Mouse (Mus musculus) gonadal fat pad, adult 2 months (tissue): ENCODE results near the gene Gpr182. TPM values are rescaled to one million over a fixed set of nuclear protein-coding genes. Genes with fewer than 3 reads are reported as not detected.

Experiments used
- DNase-seq: peaks from one replicate; pipeline ENCODE4 v3.0.0-alpha.2; 2012; ENCODE audit warnings: low read depth
- polyA plus RNA-seq: library from polyadenylated mRNA; depleted of rRNA; stranded (reverse); fragments of >200 nt; gene quantifications from 2 replicates; pipeline ENCODE4 v1.2.3, GENCODE M21; 2012

Gene Gpr182
- polyA plus RNA-seq, 1 experiment, result 5.1 TPM

- no peak for DNase-seq
These were observed 13.2 kb downstream of the Gpr182 start for GRCm38 (mm10) chr10:127738151-127738882.

GRCm38 (mm10) chr10:127737552-127737951 lies 14.0 kb downstream of the Gpr182 start:
- DNase-seq, result no peak

- no peak for DNase-seq
These were observed 14.6 kb downstream of the Gpr182 start for GRCm38 (mm10) chr10:127736916-127737315.

DNA sequence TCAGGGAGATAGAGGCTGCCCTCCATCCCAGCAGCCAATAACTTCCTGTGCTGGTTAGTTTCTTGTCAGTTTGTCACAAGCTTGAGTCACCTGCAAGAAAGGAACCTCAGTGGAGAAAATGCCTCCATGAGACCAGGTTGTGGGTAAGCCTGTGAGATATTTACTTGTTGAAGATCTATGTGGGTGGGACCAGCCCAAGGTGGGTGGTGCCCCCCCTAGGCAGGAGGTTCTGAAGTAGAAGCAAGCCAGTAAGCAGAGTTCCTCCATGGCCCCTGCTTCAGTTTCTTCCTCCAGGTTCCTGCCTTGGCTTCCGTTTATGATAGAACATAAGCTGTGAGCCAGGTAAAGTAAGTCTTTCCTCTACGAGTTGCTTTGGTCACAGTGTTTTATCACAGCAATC lies 15.3 kb downstream of the Gpr182 start:
- DNase-seq, result no peak

- DNase-seq, result no peak
These were observed 17.1 kb downstream of the Gpr182 start for GRCm38 (mm10) chr10:127734434-127734833.

DNA sequence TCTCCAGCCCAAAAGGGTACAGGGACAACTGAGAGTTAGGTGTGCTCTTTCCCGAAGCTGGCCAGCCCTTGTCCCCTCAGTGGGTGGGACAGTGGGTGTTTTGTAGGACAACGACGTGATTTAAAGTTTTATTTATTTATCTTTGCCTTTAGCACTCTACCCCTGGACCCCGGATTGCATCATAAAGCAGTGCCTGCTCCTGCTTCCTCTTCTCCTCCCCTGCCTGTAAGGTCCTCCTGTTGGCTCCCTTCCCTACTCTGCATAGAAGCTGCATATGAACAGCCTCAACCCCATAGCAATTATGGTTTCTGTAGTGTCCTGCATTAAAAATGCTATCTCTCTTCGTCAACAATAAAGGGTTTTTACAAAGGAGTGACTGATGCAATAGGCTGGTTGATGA lies 20.1 kb downstream of the Gpr182 start:
- no peak for DNase-seq

- DNase-seq, result no peak
These were observed 20.6 kb downstream of the Gpr182 start for GRCm38 (mm10) chr10:127730933-127731310.

DNA sequence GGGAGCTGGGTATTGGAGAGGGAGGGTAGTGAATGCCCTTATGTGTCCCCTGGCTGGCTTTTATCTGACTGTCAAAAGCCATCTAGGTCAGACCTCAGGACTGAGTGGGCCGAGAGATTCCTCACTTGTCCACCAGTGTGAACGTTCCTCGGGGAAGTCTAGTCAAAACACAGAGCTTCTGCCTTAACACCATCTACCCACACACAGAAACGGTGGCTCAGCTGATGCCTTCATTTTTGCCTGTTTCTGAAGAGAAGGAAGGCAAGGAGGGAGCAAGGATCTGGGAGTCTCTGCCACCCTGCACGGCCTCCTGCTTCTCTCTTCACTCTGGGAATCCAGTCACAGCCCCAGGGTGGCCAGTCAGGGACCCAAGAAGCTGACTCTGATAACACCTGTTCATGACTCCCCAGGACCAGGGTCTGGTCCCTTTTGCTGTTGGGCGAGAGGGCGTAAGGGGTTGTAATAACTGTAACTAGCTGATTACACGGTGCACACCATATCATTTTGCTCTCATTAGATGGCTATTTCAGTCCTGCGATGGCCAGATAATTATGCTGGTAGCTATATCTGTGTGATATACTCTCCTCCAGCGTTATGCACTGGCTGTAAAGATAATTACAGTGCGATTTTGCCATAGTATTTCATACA lies 21.1 kb downstream of the Gpr182 start:
- no peak for DNase-seq

DNA sequence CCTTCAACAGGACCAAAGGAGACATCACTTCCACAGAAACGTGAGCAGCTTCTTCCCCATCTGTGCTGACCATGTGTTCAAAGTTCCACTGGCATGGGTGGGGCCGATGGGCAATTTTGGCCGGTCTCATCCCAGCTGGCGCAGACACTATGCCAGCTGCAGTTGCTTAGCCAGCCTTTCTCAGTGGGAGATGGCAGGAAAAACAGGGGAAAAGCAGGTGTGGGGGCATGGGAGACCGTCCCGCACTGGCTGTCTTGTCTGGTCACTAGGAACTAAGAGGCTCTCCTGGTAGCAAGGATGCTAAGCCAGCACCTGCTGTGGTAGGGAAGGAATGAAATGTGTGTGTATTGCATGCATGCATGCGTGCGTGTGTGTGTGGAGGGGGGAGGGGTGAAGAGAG lies 23.1 kb downstream of the Gpr182 start:
- no peak for DNase-seq

DNA sequence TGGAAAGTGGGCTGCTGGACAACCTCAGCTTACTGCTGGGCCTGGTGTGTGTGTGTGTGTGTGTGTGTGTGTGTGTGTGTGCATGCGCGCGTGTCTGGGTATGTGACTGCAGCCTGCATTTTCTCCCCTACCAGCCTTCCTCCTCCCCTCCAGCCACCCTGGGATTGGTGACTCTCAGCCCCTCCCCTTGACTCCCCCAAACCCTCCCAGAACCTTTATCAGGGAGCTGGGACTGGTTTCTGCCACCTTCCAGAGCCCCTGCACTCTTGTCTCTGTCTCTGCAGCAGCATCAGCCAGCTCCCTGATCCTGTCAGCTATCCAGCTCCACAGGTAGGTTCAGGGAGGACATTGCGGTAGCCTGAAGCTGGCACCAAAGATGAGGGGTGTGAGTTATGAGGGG lies 26.4 kb downstream of the Gpr182 start:
- DNase-seq, result no peak

DNA sequence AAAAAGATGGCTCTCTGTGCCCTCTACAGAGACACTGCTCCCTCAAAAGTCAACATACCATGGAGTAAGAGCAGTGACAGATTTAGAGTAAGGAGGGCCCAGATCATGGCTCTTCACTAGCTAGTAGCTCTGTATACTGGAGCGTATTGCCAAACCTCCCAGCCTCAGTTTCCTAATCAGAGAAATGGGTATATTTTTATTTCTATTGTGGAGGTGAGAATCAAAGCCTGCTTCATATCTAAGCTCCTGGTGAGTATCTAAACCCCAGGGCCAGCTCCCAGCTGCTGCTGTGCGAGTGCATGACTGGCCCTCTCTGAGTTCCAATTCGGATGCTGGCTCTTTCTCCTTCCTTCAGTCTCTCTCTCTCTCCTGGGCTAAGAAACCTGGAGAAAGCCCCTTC lies 27.4 kb downstream of the Gpr182 start, which contains the start of gene Tac2:
Gene Tac2 (plus strand): TSS at position 301 of the 400 bp plus-strand sequence.
- no peak for DNase-seq

DNA sequence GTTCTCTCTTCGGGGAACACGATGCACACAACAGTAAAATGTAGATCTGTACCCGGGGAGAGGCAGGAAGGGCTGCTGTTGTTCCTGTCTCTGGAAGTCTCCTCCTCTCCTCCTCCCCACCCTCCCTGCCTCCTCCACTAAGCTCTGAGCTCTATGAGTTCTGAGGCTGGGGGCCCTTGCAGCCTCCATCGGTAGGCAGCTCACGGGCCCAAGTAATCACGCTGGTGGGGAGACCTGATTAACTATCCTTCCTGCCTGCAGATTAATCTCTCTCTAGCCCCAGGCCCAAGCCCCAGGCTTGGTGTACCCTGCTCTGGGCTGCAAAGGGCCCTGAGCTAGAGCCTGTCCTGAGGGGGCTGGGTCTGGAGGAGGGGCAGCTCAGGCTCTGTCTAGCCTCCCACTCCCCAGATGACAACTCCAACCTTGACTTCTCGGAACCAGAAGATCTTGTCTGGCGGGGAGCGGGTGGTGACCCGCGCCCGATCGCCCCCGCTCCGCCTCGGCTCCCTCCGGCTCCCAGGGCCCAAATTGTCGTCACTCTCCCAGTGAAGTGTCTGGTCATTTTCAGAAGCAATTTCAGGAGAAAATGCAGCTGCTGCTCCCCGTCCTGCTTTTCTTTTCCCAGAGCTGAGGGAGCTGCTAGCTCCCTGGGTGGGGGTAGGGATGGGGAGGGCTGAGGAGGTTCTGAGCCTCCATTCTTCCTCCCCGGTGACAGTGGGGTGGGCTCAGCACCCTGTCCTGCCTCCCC lies 29.7 kb downstream of the Gpr182 start:
- no peak for DNase-seq

DNA sequence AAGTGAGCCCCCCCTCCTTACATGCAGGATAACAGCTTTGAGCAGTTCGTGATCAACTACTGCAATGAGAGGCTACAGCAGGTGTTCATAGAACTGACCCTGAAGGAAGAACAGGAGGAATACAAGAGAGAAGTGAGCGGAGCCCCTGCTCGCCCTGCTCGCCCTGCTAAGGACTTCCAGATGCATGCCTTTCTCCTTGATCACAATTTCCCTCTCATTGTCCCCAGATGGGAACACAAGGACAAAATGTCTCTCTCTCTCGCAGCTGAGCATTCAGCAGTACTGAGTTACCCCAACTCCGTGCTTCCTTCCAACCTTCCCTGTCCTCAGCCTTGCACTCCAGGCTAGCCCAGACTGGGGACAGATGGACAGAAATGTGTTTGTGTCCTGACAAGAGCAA lies 38.8 kb downstream of the Gpr182 start:
- no peak for DNase-seq

DNA sequence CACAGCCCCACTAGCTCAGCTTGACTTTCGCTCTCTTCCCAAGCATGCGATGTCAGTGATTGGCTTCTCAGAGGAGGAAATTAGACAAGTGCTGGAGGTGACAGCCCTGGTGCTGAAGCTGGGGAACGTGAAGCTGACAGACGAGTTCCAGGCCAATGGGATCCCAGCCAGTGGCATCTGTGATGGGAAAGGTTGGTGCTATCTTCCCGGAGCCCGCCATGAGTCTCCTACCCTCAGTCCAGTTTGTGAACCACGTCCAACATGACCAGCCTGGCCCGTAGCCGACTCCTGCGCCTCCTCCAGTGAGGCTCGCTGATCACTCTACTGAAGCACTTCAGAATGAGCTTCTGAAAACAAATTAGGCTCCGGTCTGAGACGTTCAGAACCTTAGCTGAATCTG lies 41.2 kb downstream of the Gpr182 start:
- no peak for DNase-seq

GRCm38 (mm10) chr10:127708850-127709370 lies 42.6 kb downstream of the Gpr182 start:
- no peak for DNase-seq

- no peak for DNase-seq
These were observed 43.8 kb downstream of the Gpr182 start for GRCm38 (mm10) chr10:127707721-127708120.

GRCm38 (mm10) chr10:127705783-127706182 lies 45.7 kb downstream of the Gpr182 start:
- no peak for DNase-seq

- DNase-seq, result no peak
These were observed 46.7 kb downstream of the Gpr182 start, which contains the start of gene Myo1a for GRCm38 (mm10) chr10:127704766-127705220. Gene Myo1a, plus strand, starts transcription at chr10:127705170.

GRCm38 (mm10) chr10:127704293-127704692 lies 47.2 kb downstream of the Gpr182 start:
- DNase-seq, result no peak

DNA sequence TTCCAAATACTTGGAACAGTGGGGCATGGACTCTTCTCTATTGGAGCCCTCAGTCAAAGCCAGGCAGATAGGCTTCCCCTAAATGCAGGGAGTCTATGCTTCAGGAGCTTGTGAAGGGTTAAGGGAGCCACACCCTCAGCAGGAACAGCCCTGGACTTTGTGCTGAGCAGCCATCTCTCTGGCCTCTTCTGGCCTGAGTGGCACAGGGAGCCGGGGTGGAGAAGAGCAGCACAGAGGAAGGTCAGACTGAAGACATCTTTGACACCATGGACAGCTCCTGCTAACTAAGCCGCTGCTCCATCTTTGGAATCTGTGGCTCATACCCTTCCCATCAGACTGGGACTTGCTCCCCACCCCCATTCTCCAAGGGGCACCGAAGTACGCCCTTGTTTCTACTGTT lies 48.2 kb downstream of the Gpr182 start:
- no peak for DNase-seq

- DNase-seq, result no peak
These were observed 52.6 kb downstream of the Gpr182 start for GRCm38 (mm10) chr10:127698966-127699365.
